Mouse (Mus musculus): ENCODE results near the gene Tfrc. TPM values are rescaled to one million over a fixed set of nuclear protein-coding genes. Genes with fewer than 3 reads are reported as not detected.
"Not testable (repeated sequence)": the region's sequence is repeated elsewhere in the genome, so short reads cannot be mapped to it uniquely, and the experiment has no call there.

Gene Tfrc
- polyA plus RNA-seq, 2 experiments from 2014 or later, result 18.1 to 19.5 TPM

- ATAC-seq, result no peak
Measured at GRCm38 (mm10) chr16:32612052-32612451, 3.3 kb downstream of the Tfrc start.

GRCm38 (mm10) chr16:32613269-32613834, 4.6 kb downstream of the Tfrc start:
- ATAC-seq, result no peak

GRCm38 (mm10) chr16:32614047-32614446, 5.3 kb downstream of the Tfrc start:
- ATAC-seq, result peak; percentile 49

DNA sequence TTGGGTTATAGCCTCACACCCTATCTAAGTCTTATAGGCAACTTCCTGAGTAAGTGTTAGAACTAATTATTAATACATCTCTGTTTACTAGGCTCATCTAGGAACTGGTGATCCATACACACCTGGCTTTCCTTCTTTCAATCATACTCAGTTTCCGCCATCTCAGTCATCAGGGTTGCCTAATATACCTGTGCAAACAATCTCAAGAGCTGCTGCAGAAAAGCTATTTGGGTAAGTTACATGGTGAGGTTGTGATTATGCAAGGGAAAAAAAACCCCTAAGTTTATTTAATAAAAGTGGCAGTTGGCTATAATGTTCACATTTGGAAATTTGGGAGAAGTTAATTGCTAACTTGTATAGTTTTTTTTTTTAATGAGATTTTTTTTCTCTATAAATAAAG, 10.2 kb downstream of the Tfrc start:
- ATAC-seq, result no peak

- ATAC-seq, result no peak
Measured at GRCm38 (mm10) chr16:32628140-32628539, 19.4 kb downstream of the Tfrc start.

- peak; percentile 68 for ATAC-seq
Measured at GRCm38 (mm10) chr16:32632328-32632824, 23.7 kb downstream of the Tfrc start.

DNA sequence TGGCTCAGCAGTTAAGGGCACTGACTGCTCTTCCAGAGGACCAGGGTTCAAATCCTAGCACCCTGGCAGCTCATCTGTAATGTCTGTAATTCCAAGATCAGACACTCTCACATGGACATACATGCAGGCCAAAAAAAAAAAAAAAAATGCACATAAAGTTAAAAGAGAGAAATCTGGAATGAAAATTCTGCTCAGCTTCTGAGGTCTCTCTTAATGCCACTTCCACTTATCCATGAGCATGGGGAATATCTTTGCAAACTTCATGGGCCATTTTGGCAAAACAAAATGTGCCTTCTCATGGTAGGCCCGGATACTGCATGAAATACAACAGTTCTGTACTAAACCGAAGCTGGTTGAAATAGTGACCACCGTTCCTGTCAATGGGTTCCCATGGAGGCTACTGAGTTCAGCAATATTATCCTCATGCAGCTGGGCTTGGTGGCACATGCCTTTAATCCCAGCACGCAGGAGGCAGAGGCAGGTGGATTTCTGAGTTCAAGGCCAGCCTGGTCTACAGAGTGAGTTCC, 24.8 kb downstream of the Tfrc start:
- no peak for ATAC-seq

DNA sequence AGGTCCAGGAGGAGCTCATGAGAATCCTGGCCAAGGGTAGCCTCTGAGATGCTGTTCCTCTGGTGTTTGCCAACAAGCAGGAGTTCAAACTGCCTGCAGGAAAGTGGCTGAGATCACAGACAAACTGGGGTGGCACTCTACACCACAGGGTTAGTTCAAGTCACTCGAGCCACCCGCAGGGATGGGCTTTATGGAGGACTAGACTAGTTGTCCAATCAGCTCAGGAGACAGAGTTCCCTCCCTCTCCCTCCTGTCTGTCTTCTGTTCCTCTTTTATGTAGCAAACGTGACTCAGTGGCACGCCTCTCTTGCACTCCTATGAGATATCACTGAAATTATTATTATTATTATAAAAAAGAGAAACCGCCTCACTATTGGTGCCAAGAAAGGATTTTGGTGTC, 25.5 kb downstream of the Tfrc start:
- no peak for ATAC-seq

DNA sequence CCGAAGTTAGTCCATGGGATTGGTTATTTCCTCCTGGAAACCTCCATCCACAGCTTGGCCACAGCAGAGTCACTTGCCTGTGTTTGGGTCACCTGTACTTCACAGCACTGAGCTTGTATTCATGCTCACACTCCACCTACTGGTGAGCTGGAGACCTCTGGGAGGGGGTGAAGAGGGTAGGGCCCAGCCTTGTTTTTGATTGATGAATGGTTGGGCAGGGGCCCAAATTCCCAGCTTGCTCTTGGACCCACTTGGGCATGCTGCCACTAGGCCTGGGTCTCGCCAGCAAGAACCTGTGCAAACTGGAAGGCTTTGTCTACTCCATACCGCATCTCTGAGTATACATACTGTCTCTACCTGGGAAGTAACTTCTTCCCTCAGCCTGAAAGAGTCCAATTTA, 26.6 kb downstream of the Tfrc start:
- no peak for ATAC-seq

- no peak for ATAC-seq
Measured at GRCm38 (mm10) chr16:32636331-32636730, 27.6 kb downstream of the Tfrc start.

- no peak for ATAC-seq
Measured at GRCm38 (mm10) chr16:32636871-32637521, 28.3 kb downstream of the Tfrc start.

DNA sequence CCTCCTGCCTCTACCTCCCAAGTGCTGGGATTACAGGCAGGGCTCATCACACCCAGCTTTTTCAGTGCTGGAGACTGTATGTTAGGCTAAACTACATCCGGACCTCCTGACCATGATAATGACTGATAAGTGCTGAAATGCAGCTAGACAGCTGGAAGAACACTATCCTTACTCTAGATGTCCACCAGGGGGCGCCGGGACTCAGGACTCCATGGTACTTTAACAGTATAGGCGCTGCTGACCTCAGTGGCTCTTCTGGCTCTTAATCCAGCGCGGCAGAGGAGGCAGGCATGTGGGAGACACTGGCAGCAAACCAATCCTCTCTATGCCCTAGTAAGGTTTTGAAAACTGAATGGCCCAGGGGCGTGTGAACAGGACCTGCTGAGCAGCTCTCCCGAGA, 29.8 kb downstream of the Tfrc start:
- ATAC-seq, result peak; percentile 91

GRCm38 (mm10) chr16:32640096-32640495, 31.4 kb downstream of the Tfrc start:
- no peak for ATAC-seq

- ATAC-seq, result not testable (repeated sequence)
Measured at GRCm38 (mm10) chr16:32640683-32641082, 32.0 kb downstream of the Tfrc start.

GRCm38 (mm10) chr16:32641440-32642219, 32.9 kb downstream of the Tfrc start:
- ATAC-seq, result no peak

DNA sequence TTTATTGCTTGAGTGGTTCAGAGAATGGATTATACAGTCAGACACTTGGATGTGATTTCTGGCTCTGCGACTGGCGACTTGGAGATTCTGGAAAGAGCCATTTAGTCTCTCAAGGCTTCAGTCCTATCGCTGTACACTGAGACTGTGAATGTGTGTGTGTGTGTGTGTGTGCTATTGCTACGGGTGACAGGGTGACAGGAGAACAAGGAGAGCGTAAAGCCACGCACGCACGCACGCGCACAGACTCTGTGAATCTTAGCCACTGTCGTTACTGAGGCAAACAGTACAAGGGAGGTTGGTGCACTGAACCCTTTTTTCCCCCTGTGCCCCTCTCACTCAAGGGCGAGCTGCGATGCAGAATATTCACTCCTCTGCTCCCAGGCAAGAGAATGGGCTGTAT, 33.6 kb downstream of the Tfrc start:
- ATAC-seq, result no peak

- peak; percentile 68 for ATAC-seq
Measured at GRCm38 (mm10) chr16:32643661-32644061, 34.9 kb downstream of the Tfrc start, which contains the start of gene Tnk2. Gene Tnk2, plus strand, starts transcription at chr16:32643874.

DNA sequence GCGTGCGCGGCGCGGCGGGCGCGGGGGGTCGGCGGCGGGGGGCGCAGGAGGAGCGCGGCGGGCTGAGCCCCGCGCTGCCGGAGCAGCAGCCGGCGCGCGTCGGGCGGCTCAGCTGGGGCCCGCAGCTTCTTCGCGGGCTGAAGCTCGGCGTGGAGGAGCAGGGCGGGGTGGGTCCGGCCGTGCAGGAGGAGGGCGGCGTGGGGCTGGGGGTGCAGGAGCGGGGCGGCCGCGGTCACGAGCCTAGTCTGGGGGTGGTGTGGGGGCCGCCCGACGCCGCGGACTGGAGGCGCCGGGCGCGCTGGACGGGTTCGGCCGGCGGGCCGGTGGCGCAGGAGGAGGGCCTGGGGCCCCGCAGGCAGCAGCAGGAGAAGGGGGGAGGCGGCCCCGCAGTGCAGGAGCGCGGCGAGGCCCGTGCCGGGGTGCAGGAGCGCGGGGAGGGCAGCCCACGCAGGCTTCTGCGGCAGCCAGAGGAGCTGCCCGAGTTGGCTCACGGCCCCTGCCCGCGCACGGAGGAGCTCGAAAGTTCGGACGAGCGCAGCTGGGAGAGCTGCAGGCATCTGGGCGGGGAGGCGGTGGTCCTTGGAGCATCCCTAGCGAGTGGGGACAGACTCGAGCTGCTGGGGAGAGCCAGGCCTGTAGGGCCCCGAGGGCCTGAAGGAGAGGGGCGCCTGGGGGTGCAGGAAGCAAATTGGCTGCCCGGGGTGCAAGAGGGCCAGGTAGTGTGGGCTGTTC, 35.5 kb downstream of the Tfrc start:
- ATAC-seq, result peak; percentile 33

- ATAC-seq, result peak; percentile 2
Measured at GRCm38 (mm10) chr16:32644801-32645170, 36.1 kb downstream of the Tfrc start.

- ATAC-seq, result peak; percentile 77
Measured at GRCm38 (mm10) chr16:32645361-32645914, 36.7 kb downstream of the Tfrc start.

DNA sequence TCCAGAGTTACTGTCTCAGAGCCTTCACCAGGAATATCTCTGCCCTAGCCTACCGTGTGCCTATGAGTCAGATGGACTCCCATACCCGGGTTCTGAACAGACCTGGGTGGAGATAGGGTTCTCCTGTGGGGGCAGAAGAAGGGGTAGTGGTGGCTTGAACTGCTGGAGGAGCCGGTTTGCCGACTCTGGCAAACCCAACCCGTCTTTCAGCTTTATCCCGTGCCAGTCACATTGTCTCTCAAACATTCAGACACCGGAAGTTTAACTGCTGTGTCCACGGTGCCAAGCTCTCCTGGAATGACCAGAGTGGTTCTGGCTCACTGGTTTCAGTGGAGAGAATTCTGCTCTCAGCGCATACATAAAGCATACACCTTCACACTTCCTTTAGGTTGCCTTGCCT, 37.3 kb downstream of the Tfrc start:
- ATAC-seq, result no peak

DNA sequence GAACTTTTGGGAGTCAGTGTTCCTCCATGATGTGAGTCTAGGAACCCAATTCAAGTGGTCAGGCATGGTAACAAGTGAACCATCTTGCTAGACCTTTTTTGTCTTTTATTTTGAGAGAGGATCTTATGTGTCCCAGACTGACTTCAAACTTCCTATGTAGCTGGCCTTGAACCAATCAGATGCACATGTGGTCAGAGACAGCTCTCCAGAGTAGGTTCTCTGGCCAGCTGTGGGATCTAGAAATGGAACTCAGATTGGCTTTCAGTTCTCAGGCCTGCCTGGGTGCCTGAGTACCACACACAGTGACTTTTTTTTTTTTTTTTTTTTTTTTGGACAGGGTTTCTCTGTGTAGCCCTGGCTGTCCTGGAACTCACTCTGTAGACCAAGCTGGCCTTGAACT, 39.0 kb downstream of the Tfrc start:
- ATAC-seq, result no peak
